Mouse (Mus musculus): ENCODE results near the gene Fbxo22. TPM values are rescaled to one million over a fixed set of nuclear protein-coding genes. Genes with fewer than 3 reads are reported as not detected.
"Not testable (repeated sequence)": the region's sequence is repeated elsewhere in the genome, so short reads cannot be mapped to it uniquely, and the experiment has no call there.

Fbxo22 gene
- total RNA-seq (2021) = 39.4 and 40.0 TPM in 2 replicates
- long read RNA-seq, transcript Fbxo22-201 (7 exons, 2,112 nt) = major isoform, 108 of 124 reads
- long read RNA-seq, partial matches to known transcripts = 2 of 124 reads
- long read RNA-seq, other reads (novel, unspliced or antisense) = 10 of 124 reads

GRCm38 (mm10) chr9:55208790-55209481 lies at the start of gene Fbxo22:
Gene Fbxo22, plus strand, starts transcription at chr9:55208925.
- DNase-seq = peak; percentile 90

GRCm38 (mm10) chr9:55170655-55171412 lies 37.9 kb upstream of the Fbxo22 start:
- DNase-seq = peak; percentile 29

GRCm38 (mm10) chr9:55172195-55172685 lies 36.5 kb upstream of the Fbxo22 start:
- no peak for DNase-seq

- DNase-seq = no peak
Measured at GRCm38 (mm10) chr9:55174235-55174634, 34.5 kb upstream of the Fbxo22 start.

- DNase-seq = no peak
Measured at GRCm38 (mm10) chr9:55195876-55196275, 12.8 kb upstream of the Fbxo22 start.

- no peak for DNase-seq
Measured at GRCm38 (mm10) chr9:55198260-55198659, 10.5 kb upstream of the Fbxo22 start.

- peak; percentile 23 for DNase-seq
Measured at GRCm38 (mm10) chr9:55199348-55199747, 9.4 kb upstream of the Fbxo22 start.

- no peak for DNase-seq
Measured at GRCm38 (mm10) chr9:55208458-55208789, 301 bp upstream of the Fbxo22 start.

- DNase-seq = no peak
Measured at GRCm38 (mm10) chr9:55211611-55212010, 2.9 kb downstream of the Fbxo22 start.

GRCm38 (mm10) chr9:55213396-55213795 lies 4.7 kb downstream of the Fbxo22 start:
- DNase-seq = no peak

- no peak for DNase-seq
Measured at GRCm38 (mm10) chr9:55215056-55215455, 6.3 kb downstream of the Fbxo22 start.

GRCm38 (mm10) chr9:55215648-55216047 lies 6.9 kb downstream of the Fbxo22 start:
- DNase-seq = no peak

GRCm38 (mm10) chr9:55216078-55216477 lies 7.4 kb downstream of the Fbxo22 start:
- no peak for DNase-seq

- DNase-seq = no peak
Measured at GRCm38 (mm10) chr9:55217381-55217780, 8.7 kb downstream of the Fbxo22 start.

- DNase-seq = no peak
Measured at GRCm38 (mm10) chr9:55225165-55225737, 16.5 kb downstream of the Fbxo22 start.

GRCm38 (mm10) chr9:55226251-55226650 lies 17.5 kb downstream of the Fbxo22 start:
- DNase-seq = no peak

- peak; percentile 25 for DNase-seq
Measured at GRCm38 (mm10) chr9:55228149-55228548, 19.4 kb downstream of the Fbxo22 start.

GRCm38 (mm10) chr9:55229010-55229409 lies 20.3 kb downstream of the Fbxo22 start:
- DNase-seq = no peak

- no peak for DNase-seq
Measured at GRCm38 (mm10) chr9:55231544-55231943, 22.8 kb downstream of the Fbxo22 start.

GRCm38 (mm10) chr9:55232110-55232509 lies 23.4 kb downstream of the Fbxo22 start:
- DNase-seq = no peak

- no peak for DNase-seq
Measured at GRCm38 (mm10) chr9:55232586-55232985, 23.9 kb downstream of the Fbxo22 start.

GRCm38 (mm10) chr9:55233076-55233475 lies 24.4 kb downstream of the Fbxo22 start:
- not testable (repeated sequence) for DNase-seq
